In the genomic region with DNA sequence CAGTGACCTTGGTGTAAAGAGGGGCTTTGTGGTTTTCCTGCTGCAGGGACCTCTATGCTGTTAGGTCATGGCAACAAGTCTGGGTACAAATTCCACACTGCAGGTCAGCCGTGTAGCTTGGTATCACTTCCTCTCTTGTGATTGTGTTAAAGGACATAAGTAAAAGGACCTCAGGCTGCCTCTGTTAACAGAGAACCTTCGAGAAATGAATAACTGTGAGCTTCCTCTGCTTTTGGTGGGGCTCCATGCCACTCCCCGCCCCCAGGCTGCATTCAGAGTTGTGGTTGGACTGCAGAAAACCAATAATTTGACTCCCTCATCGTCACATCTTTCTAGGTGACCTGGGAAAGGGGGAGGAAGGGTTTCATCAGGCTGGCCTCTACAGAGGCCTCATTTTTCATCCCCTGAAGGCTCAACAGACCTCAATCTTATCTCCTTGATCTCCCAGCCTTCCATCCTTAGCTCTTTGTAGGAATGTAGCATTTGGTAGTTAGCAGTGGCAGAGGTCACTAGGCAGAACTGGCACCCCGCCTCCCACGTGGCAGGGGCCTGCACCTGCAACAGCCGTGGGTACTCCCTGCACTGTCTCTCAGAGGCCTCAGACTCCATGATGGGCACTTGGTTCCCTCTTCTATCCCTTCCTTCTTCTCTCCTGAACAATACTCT, we compare ENCODE assay signal across 1 mouse cellular context.
A peak's percentile ranks its signal among the peaks of the same experiment; 100 is the strongest.
TF ChIP-seq lines count a peak whose summit lies in the region.

No protein-coding gene starts in this region.

TF ChIP-seq in CH12.LX, 34 proteins besides CTCF, POLR2A, EP300 and RAD21 (continued from another document):
- TF ChIP-seq POLR2AphosphoS2 (IDR thresholded peaks at IDR 0.05; ENCODE audit: low read depth, low read length) (no peak), CHD2 (IDR thresholded peaks at IDR 0.05; ENCODE audit: low read length) (no peak), USF1 (IDR thresholded peaks at IDR 0.05; ENCODE audit: low read depth, low read length) (no peak), GABPA (IDR thresholded peaks at IDR 0.05; ENCODE audit: insufficient replicate concordance, low read depth, low read length) (no peak), MXI1 (IDR thresholded peaks at IDR 0.05; ENCODE audit: low read depth, low read length) (peak; percentile 90), MAX (IDR thresholded peaks at IDR 0.05; ENCODE audit: low read length) (peak; percentile 92), ZKSCAN1 (IDR thresholded peaks at IDR 0.05; ENCODE audit: borderline replicate concordance, low read depth, low read length) (no peak), SIN3A (IDR thresholded peaks at IDR 0.05; ENCODE audit: low read length) (0 out of 2 replicates have a peak, but pooled peaks have one; percentile 10), ELF1 (IDR thresholded peaks at IDR 0.05; ENCODE audit: low read depth, low read length) (peak; percentile 5; the same call in 1 of the 2 replicates), NRF1 (IDR thresholded peaks at IDR 0.05; ENCODE audit: low read depth, low read length) (no peak), MYC (IDR thresholded peaks at IDR 0.05; ENCODE audit: low read depth, low read length) (peak; percentile 94), HCFC1 (IDR thresholded peaks at IDR 0.05; ENCODE audit: low read depth, low read length) (peak; percentile 52), RCOR1 (conservative IDR thresholded peaks at IDR 0.05; ENCODE audit: low read depth, low read length) (0 out of 2 replicates have a peak, but pooled peaks have one; percentile 29)
